Mouse (Mus musculus): ENCODE measurements around the gene Cracr2b. TPM values are rescaled to one million over a fixed set of nuclear protein-coding genes. Genes with fewer than 3 reads are reported as not detected.

Gene Cracr2b
- total and polyA plus RNA-seq, 3 experiments = 0.73 to 6.9 TPM; not detected in 1

DNA sequence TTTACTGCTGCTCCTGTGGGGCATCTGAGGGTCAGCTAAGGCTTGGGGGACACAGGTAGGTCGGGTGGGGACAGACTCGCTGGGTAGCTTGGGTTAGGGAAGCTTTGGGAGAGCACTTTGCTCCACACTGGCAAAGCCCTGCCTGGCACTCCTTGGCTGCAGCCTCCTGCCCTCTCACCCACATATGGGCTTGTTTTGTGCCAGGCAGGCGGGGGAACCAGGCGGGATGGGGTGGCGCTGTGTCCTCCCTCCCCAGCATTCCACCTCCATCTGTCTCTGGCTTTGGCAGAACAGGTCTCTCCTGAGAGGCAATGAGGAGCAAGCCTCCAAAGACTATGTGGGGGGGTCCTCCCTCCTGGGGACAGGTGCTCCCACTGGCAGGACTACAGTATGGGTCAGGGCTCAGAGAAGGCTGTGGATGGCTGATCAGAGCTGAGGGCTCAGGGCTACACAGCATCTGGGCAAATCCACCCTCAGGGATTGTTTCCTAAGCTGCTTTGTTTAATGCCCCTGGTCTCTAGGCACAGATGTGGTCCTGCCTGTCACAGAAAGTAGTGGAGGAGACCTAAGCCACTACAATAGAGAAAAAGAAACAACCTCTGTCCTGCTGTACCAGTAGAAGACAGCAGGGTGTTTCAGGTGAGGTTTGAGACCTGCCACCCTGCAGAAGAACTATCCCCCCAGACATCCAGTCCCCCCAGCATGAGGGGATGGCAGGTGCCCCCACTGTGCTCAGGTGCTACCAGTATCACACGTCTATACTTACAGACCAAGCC is 28.0 kb upstream of the Cracr2b start:
- peaks cover 0 to 20% of the 10 kb centered on the region in 2 experiments; a peak in 2 of 4 replicates for H3K36me3 ChIP-seq (ENCODE audit: control insufficient read depth in 1 of 2, insufficient read depth in 2 of 2, low read length in 2 of 2)
- no peak overlapping the region for H3K9ac ChIP-seq (ENCODE audit: control insufficient read depth, low read depth, low read length, poor library complexity, severe bottlenecking)
- no peaks in the 10 kb centered on the region for H3K9me3 ChIP-seq (replicated peaks; ENCODE audit: insufficient read depth, low read length)
- no peak overlapping the region for H3K4me3 ChIP-seq (ENCODE audit: control insufficient read depth in 1 of 2, insufficient read depth in 1 of 2, low read depth in 2 of 2, low read length in 2 of 2)
- no peaks in the 10 kb centered on the region for H3K27me3 ChIP-seq (ENCODE audit: control insufficient read depth in 1 of 2, insufficient read depth in 2 of 2, low read length in 2 of 2)
- TF ChIP-seq POLR2A (IDR thresholded peaks at IDR 0.05; ENCODE audit: control insufficient read depth in 1 of 2, insufficient read depth in 1 of 2, low read depth in 1 of 2, low read length in 2 of 2, poor library complexity in 1 of 2) (no peak), ETS1 (IDR thresholded peaks at IDR 0.05; ENCODE audit: low read depth, low read length) (no peak)
- no peak for DNase-seq (ENCODE audit: low read depth, low spot score)
- peaks cover 28% of the 10 kb centered on the region for H3K79me2 ChIP-seq (ENCODE audit: control insufficient read depth, insufficient read depth, low read length, poor library complexity)
- H3K27ac ChIP-seq (ENCODE audit: control insufficient read depth, low read depth, low read length) = no peak overlapping the region
- peaks cover 4 to 22% of the 10 kb centered on the region in 2 experiments; a peak in 3 of 4 replicates for H3K4me1 ChIP-seq (ENCODE audit: control insufficient read depth in 1 of 2, insufficient read depth in 2 of 2, low read length in 2 of 2)

- Histone ChIP-seq H3K9ac (ENCODE audit: control insufficient read depth, low read depth, low read length, poor library complexity, severe bottlenecking) (no peak overlapping the region), H3K4me1 (ENCODE audit: control insufficient read depth in 1 of 2, insufficient read depth in 2 of 2, low read length in 2 of 2) (peaks cover 4 to 22% of the 10 kb centered on the region in 2 experiments; a peak in 3 of 4 replicates), H3K27me3 (ENCODE audit: control insufficient read depth in 1 of 2, insufficient read depth in 2 of 2, low read length in 2 of 2) (no peaks in the 10 kb centered on the region), H3K36me3 (ENCODE audit: control insufficient read depth in 1 of 2, insufficient read depth in 2 of 2, low read length in 2 of 2) (peaks cover 0 to 20% of the 10 kb centered on the region in 2 experiments; a peak in 2 of 4 replicates), H3K4me3 (ENCODE audit: control insufficient read depth in 1 of 2, insufficient read depth in 1 of 2, low read depth in 2 of 2, low read length in 2 of 2) (no peak overlapping the region), H3K9me3 (replicated peaks; ENCODE audit: insufficient read depth, low read length) (no peaks in the 10 kb centered on the region), H3K27ac (ENCODE audit: control insufficient read depth, low read depth, low read length) (no peak overlapping the region), H3K79me2 (ENCODE audit: control insufficient read depth, insufficient read depth, low read length, poor library complexity) (peaks cover 28% of the 10 kb centered on the region)
- TF ChIP-seq SIN3A (IDR thresholded peaks at IDR 0.05; ENCODE audit: low read length) = no peak
- no peak for TF ChIP-seq NELFE (IDR thresholded peaks at IDR 0.05; ENCODE audit: low read depth, low read length)
- TF ChIP-seq UBTF (IDR thresholded peaks at IDR 0.05; ENCODE audit: borderline replicate concordance, insufficient read depth, low read depth, low read length) = no peak
- TF ChIP-seq RAD21 (IDR thresholded peaks at IDR 0.05; ENCODE audit: low read depth, low read length) = no peak
- no peak for TF ChIP-seq MEF2A (IDR thresholded peaks at IDR 0.05; ENCODE audit: extremely low read depth, insufficient replicate concordance, low read depth, low read length, poor library complexity, severe bottlenecking)
- no peak for TF ChIP-seq SMC3 (IDR thresholded peaks at IDR 0.05; ENCODE audit: low read depth, low read length)
- no peak for TF ChIP-seq MYB (IDR thresholded peaks at IDR 0.05; ENCODE audit: low read depth, low read length)
- TF ChIP-seq TAL1 (IDR thresholded peaks at IDR 0.05; ENCODE audit: low read length) = no peak
- TF ChIP-seq TCF12 (IDR thresholded peaks at IDR 0.05; ENCODE audit: low read depth, low read length) = no peak
- TF ChIP-seq USF1 (IDR thresholded peaks at IDR 0.05; ENCODE audit: low read depth, low read length) = no peak
- TF ChIP-seq MAZ (IDR thresholded peaks at IDR 0.05; ENCODE audit: low read depth, low read length) = no peak
- no peak for TF ChIP-seq BHLHE40 (IDR thresholded peaks at IDR 0.05; ENCODE audit: borderline replicate concordance, low read depth, low read length)
- no peak for TF ChIP-seq EP300 (IDR thresholded peaks at IDR 0.05; ENCODE audit: low read depth in 1 of 2, low read length in 2 of 2)
- no peak for TF ChIP-seq ELF1 (IDR thresholded peaks at IDR 0.05; ENCODE audit: low read depth, low read length)
- no peak for DNase-seq (ENCODE audit: low read depth, low spot score)
Observed at GRCm38 (mm10) chr7:141433517-141434400, 27.1 kb upstream of the Cracr2b start.
